Mouse (Mus musculus) ES-Bruce4 (cell line): ENCODE results near the gene Clybl. TPM values are rescaled to one million over a fixed set of nuclear protein-coding genes. Genes with fewer than 3 reads are reported as not detected.

ENCODE experiments used
- H3K27ac ChIP-seq: 2 replicates; pipeline ENCODE4 v1.5.1; 2012; ENCODE audit warnings: low read length, inconsistent platforms; ENCODE audit not compliant: insufficient read depth
- H3K27me3 ChIP-seq: 2 replicates; pipeline ENCODE4 v1.6.1; 2012; ENCODE audit warnings: mild to moderate bottlenecking, low read length, inconsistent platforms; ENCODE audit not compliant: control insufficient read depth, poor library complexity, insufficient read depth, severe bottlenecking
- H3K36me3 ChIP-seq: 2 replicates; pipeline ENCODE4 v1.6.1; 2012; ENCODE audit warnings: inconsistent platforms, mild to moderate bottlenecking, low read length, moderate library complexity; ENCODE audit not compliant: control insufficient read depth, poor library complexity, insufficient read depth, severe bottlenecking
- H3K4me1 ChIP-seq: one replicate; pipeline ENCODE4 v1.8.1; 2011; ENCODE audit warnings: low read length; ENCODE audit not compliant: control insufficient read depth, insufficient read depth
- H3K4me3 ChIP-seq: 2 replicates; pipeline ENCODE4 v1.5.1; 2011; ENCODE audit warnings: low read depth, mild to moderate bottlenecking, low read length
- H3K9ac ChIP-seq: 2 replicates; pipeline ENCODE4 v1.6.1; 2012; ENCODE audit warnings: low read depth, mild to moderate bottlenecking, inconsistent platforms; ENCODE audit not compliant: poor library complexity, severe bottlenecking
- H3K9me3 ChIP-seq: replicated peaks from 2 replicates; pipeline ENCODE4 v1.6.1; 2012; ENCODE audit warnings: mild to moderate bottlenecking, low read length, inconsistent platforms; ENCODE audit not compliant: control insufficient read depth, poor library complexity, insufficient read depth, severe bottlenecking
- CTCF ChIP-seq: IDR thresholded peaks from one replicate; pipeline ENCODE4 v1.8.1; 2011; ENCODE audit warnings: low read depth, low read length
- EP300 ChIP-seq: IDR thresholded peaks from 2 replicates; pipeline ENCODE4 v1.6.1; 2011; ENCODE audit warnings: low read depth, low read length; ENCODE audit not compliant: insufficient read depth
- POLR2A ChIP-seq: IDR thresholded peaks from one replicate; pipeline ENCODE4 v1.8.1; 2011; ENCODE audit warnings: low read length; ENCODE audit not compliant: insufficient read depth
- polyA plus RNA-seq: library from polyadenylated mRNA; stranded (reverse); fragments of >200 nt; gene quantifications from 2 replicates; pipeline ENCODE4 v1.2.4, GENCODE M21; 2011; ENCODE audit warnings: low read depth; ENCODE audit not compliant: missing spikeins, insufficient read depth, insufficient read length

Gene Clybl
- polyA plus RNA-seq, 1 experiment: 36.7 TPM

DNA sequence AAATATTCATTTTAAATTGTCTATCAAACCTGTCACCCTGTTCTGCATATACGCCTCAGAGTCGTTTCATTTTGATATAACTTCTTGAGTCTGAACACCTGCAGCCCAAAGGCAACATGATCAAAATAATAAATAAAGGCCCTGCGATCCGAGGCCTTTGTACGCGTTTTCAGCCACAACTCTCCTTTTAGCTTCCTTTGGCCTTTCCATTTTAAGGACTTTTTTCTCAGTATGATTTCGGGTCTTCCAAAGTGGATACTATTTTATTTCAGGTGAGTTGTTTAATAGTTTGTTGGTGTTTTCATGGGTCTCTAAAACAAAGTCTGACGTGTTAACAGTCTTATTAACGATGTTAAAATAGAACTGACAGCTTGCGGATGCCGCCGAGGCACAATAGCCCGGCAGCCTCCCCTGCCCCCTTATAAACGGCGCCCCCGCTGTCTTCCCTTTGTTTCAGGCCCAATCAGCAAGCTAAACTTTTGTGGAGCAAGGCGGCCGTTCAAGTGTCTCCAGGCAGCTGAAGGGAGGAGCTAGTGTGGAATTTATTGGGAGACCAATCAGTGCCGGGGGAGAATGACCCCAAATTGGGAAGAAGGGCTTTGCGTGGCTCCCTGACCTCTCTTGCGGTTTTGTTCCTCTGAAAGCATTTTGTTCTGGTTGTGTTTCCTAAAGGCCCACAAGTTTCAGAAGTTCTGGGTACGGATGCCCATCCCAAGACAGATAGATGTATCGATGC, 47.5 kb downstream of the Clybl start:
- peaks cover 4% of the 10 kb centered on the region for H3K4me1 ChIP-seq
- 0 out of 2 replicates have a peak, but pooled peaks have one; percentile 31 for TF ChIP-seq EP300
- TF ChIP-seq POLR2A: no peak
- no peak for TF ChIP-seq CTCF
- H3K27ac ChIP-seq: no peak overlapping the region
- no peaks in the 10 kb centered on the region for H3K9me3 ChIP-seq
- no peaks in the 10 kb centered on the region for H3K27me3 ChIP-seq
- H3K4me3 ChIP-seq: no peak overlapping the region
- no peak overlapping the region for H3K9ac ChIP-seq
- H3K36me3 ChIP-seq: no peaks in the 10 kb centered on the region

DNA sequence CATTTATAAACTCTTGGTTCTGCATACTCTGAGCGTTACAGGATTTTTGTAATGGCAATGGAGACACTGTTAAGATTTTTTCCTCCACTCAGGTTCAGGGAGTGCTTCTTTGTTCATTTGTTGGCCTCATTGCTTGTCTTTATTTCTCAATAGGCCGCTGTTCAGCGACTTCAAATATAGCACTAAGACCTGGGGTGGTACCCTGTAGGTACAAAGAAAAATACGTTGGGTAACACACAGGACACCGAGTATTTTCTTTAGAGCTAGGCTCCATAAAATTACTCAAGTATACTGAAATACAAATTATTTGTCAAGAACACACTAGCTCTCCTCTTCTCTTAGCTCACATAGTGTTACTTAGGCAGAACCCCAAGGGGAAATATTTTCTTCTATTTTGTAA, 48.5 kb downstream of the Clybl start:
- Histone ChIP-seq H3K4me1 (peaks cover 4% of the 10 kb centered on the region), H3K27ac (no peak overlapping the region), H3K27me3 (no peaks in the 10 kb centered on the region), H3K4me3 (no peak overlapping the region), H3K9me3 (no peaks in the 10 kb centered on the region), H3K9ac (no peak overlapping the region), H3K36me3 (no peaks in the 10 kb centered on the region)
- TF ChIP-seq POLR2A (no peak), EP300 (no peak), CTCF (no peak)

- Histone ChIP-seq H3K36me3 (no peaks in the 10 kb centered on the region), H3K27me3 (no peaks in the 10 kb centered on the region), H3K9me3 (no peaks in the 10 kb centered on the region), H3K4me3 (no peak overlapping the region), H3K27ac (no peak overlapping the region), H3K9ac (no peak overlapping the region), H3K4me1 (peaks cover 2% of the 10 kb centered on the region)
- TF ChIP-seq CTCF (no peak), EP300 (no peak), POLR2A (no peak)
Observed at GRCm38 (mm10) chr14:122230621-122231025, 49.1 kb downstream of the Clybl start.

DNA sequence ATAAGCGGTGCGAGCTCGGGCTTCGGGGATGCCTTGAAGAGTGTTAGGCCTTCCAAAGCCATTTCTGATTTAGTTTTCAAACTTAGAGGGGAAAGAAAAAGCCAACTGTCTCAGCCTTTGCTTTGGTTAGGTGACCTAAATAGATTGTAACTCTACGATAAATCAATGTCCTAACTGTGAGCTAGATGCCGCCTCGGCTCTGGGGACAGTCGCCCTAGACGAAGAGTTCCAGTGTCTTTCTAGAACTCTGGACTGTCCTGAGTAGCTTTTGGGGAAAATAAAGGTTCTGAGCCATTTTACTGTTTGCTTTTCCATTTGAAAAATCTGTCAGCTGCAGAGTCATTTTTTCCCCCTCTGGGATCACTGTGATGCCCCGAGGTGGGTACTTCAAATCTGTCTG, 49.6 kb downstream of the Clybl start:
- no peaks in the 10 kb centered on the region for H3K27me3 ChIP-seq
- no peak overlapping the region for H3K27ac ChIP-seq
- no peaks in the 10 kb centered on the region for H3K4me1 ChIP-seq
- H3K9ac ChIP-seq: no peak overlapping the region
- no peaks in the 10 kb centered on the region for H3K9me3 ChIP-seq
- H3K4me3 ChIP-seq: no peak overlapping the region
- TF ChIP-seq POLR2A (no peak), CTCF (no peak), EP300 (no peak)
- H3K36me3 ChIP-seq: no peaks in the 10 kb centered on the region

- no peaks in the 10 kb centered on the region for H3K27me3 ChIP-seq
- TF ChIP-seq POLR2A: no peak
- no peak for TF ChIP-seq CTCF
- no peak for TF ChIP-seq EP300
- H3K4me1 ChIP-seq: no peaks in the 10 kb centered on the region
- H3K4me3 ChIP-seq: no peak overlapping the region
- H3K36me3 ChIP-seq: no peaks in the 10 kb centered on the region
- no peak overlapping the region for H3K9ac ChIP-seq
- H3K9me3 ChIP-seq: no peaks in the 10 kb centered on the region
- H3K27ac ChIP-seq: no peak overlapping the region
Observed at GRCm38 (mm10) chr14:122233212-122233714, 51.8 kb downstream of the Clybl start.

DNA sequence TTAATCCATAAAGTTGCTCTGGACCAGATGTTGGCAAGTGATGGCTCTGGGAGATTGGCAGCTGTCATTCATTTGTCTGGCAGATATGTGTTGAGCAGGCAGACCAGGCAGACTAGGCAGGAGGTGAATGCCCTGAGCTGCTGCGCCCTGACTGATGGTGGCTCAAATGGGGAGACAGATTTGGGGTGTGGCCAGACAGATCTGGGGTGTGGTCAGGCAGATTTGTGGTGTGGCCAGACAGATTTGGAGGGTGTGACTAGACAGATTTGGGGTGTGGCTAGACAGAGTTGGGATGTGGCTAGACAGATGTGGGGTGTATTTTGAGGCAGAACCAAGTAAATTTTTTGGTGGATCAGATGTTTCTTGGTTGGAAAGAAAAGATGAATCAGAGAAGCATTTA, 62.4 kb downstream of the Clybl start:
- no peak overlapping the region for H3K27ac ChIP-seq
- no peaks in the 10 kb centered on the region for H3K9me3 ChIP-seq
- H3K4me1 ChIP-seq: no peaks in the 10 kb centered on the region
- H3K9ac ChIP-seq: no peak overlapping the region
- H3K4me3 ChIP-seq: no peak overlapping the region
- no peaks in the 10 kb centered on the region for H3K27me3 ChIP-seq
- TF ChIP-seq POLR2A (no peak), EP300 (no peak), CTCF (no peak)
- no peaks in the 10 kb centered on the region for H3K36me3 ChIP-seq
